Mouse (Mus musculus): ENCODE results near the gene Ruvbl2. TPM values are rescaled to one million over a fixed set of nuclear protein-coding genes. Genes with fewer than 3 reads are reported as not detected.

The Ruvbl2 gene
- total RNA-seq, 2 experiments from 2014 or later: 18.2 to 28.1 TPM

DNA sequence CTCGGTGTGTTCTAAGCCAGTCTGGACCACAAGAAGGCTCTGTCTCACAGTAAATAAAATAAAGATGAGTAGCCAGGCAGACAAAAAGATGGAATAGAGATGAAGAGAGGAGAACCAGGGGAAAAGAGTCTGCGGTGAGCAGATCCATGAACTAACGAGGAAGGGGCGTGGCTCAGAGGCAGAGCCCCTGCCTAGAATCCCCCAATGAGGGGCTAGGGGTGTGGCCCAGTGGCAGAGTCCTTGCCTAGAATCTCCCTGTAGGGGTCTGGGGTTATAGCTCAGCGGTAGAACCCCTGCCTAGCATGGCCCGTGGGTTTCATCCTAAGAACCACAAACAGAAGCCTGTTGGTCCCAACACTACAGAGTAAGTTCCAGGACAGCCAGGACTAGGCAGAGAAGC lies 850 bp downstream of the Ruvbl2 start:
- H3K4me3 ChIP-seq: peak overlapping the region; percentile 87

DNA sequence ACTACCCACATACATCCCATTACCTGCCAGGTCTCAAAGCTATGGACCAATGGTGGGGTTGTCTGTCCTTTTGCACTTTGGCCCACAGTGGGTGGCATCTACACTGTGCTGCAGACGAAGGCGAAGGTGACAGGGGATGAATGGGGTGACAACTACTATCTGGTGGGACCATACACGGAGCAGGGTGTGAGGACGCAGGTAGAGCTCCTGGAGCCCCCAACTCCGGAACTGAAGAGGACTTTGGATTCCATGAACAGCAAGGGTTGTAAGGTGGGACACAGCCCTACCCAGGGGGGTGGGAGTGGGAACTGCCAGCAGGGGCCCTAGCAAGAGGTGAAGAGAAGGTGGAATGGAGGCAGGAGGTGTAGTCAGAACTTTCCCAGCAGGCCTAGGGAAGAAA lies 1.5 kb downstream of the Ruvbl2 start:
- H3K27ac ChIP-seq: peak overlapping the region; percentile 97
- peak overlapping the region; percentile 87 for H3K4me3 ChIP-seq
- intact Hi-C loops (cut with DNase I): no loop called here
- DNase-seq: no peak
- no peak for TF ChIP-seq CTCF (IDR thresholded peaks at IDR 0.05)

More for the DNA sequence above, 850 bp downstream of the Ruvbl2 start:
- DNase-seq: no peak
- intact Hi-C loops (cut with DNase I): no loop called here
- TF ChIP-seq CTCF (IDR thresholded peaks at IDR 0.05): no peak
- peak overlapping the region; percentile 97 for H3K27ac ChIP-seq

DNA sequence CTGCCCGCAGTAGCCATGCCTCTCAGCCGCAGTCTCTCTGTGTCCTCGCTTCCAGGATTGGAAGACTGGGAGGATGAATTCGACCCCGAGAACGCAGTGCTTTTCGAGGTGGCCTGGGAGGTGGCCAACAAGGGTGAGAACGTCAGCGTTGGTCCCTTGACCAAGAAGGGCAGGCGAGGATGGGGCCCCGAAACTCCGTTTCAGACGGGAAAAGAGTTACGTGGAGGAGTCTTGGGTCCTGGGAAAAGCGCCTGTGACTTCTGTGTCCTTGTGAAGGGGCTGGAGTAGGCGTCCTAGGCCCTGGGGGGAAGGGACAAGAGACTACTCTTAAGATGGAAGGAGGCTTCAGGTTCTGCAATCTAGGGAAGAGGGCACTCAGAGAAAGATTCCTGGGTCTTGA lies 2.9 kb downstream of the Ruvbl2 start:
- no peak for DNase-seq
- intact Hi-C loops (cut with DNase I): no loop called here
- H3K4me3 ChIP-seq: peak overlapping the region; percentile 87
- H3K27ac ChIP-seq: peak overlapping the region; percentile 97
- no peak for TF ChIP-seq CTCF (IDR thresholded peaks at IDR 0.05)

DNA sequence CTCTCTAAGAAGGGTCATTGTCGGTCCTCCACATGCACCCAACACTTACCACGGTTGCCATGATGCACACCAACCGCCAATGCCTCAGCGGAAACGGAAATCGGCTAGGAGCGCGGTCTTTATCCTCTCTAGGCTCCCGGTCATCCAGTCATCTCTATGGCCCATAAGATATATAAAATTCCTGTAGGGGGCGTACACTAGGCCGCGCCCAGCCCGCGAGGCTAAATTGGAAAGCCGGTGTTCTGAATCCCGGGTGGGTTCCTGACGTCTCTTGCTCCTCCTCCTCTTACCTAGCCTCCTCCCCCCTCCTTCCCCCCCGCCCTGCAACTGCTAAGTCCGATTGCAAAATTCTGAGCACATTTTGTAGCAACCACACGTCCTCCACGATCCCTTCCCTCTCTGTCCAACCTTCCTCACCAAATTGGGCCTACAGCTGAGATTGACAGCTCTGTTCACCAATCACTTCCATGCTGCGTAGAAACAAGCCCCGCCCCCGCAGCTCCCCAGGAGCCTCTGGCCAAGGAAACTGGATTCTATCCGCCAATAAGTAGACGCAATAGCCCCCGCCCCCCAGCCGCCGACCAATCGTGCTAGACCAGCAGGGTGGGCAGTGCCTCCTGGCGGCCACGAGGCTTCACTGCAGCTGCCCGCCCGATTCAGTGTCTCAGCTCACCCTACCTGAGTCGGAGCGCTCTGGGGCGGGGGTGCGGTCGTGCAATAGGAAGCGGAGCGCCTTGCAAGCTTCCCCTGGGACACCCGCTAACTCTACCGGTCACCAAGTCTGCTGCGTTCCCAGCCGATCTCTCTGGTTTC lies 3.5 kb downstream of the Ruvbl2 start, which contains the start of gene Gys1:
Gene Gys1, plus strand, starts transcription at position 642 of the 813 bp plus-strand sequence.
- peak; percentile 90 for TF ChIP-seq CTCF (IDR thresholded peaks at IDR 0.05)
- H3K4me3 ChIP-seq: peak within 1 kb of the TSS; percentile 87
- intact Hi-C loops (cut with DNase I): loop anchor here (1.0 kb wide), 1 partner anchor 29 kb away; the partner anchor contains the start of gene Kcna7
- peak; percentile 100 for DNase-seq
- H3K27ac ChIP-seq: peak within 1 kb of the TSS; percentile 97

DNA sequence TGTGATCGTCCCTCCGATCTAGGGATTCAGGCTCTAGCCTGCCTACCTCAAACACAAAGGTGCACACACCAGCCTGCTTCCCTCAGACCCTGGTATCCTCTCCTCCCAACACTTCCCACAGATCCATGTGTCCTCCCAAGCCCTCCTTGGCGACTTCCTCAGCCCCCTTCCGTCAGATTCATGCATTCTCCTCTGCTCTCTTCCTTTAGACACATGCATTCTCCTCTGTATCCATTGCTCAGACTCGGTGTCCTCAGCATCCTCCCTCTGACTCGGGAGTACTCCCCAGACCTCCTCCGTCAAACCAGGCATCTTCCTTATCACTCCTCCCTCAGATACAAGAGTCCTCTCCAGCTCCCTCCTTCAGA lies 4.1 kb downstream of the Ruvbl2 start:
- intact Hi-C loops (cut with DNase I): loop anchor here (1.0 kb wide), 1 partner anchor 29 kb away; the partner anchor contains the start of gene Kcna7
- no peak for DNase-seq
- no peak for TF ChIP-seq CTCF (IDR thresholded peaks at IDR 0.05)
- peak overlapping the region; percentile 97 for H3K27ac ChIP-seq
- H3K4me3 ChIP-seq: peak overlapping the region; percentile 87

DNA sequence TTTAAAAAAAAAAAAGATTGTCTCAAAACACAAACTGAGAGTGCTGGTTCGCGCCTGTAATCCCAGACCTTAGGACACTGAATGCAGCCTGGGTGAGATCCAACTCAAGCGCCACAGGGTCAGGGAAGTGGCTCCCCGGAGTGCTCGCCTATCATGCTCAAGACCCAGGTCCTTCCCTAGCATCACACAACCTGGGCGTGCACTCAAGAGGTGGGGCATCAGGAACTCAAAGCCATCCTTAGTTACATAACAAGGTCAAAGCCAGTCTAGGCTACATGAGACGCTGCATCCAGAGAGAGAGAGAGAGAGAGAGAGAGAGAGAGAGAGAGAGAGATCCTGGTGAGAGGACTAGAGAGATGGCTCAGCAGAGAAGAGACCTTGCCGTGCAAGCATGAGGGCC lies 11.3 kb downstream of the Ruvbl2 start:
- Histone ChIP-seq H3K4me3 (no peak overlapping the region), H3K27ac (peak overlapping the region; percentile 63)
- DNase-seq: peak; percentile 71
- intact Hi-C loops (cut with DNase I): no loop called here
- TF ChIP-seq CTCF (IDR thresholded peaks at IDR 0.05): no peak

DNA sequence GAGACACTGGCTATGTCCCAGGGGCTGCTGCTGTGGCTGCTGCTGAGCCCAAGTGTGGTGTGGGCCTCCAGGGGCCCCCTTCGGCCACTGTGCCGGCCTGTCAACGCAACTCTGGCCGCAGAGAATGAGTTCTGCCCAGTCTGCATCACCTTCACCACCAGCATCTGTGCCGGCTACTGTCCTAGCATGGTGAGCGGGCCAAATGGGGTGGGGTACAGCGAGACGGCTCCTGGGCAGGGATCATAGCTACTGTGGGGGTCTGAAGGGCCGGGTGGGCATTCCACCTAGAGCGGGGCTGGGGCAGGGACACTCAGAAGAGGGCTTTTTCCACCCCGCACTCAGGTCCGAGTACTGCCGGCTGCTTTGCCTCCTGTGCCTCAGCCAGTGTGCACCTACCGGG lies 16.7 kb downstream of the Ruvbl2 start:
- DNase-seq: no peak
- no peak for TF ChIP-seq CTCF (IDR thresholded peaks at IDR 0.05)
- no peak overlapping the region for H3K4me3 ChIP-seq
- H3K27ac ChIP-seq: no peak overlapping the region
- intact Hi-C loops (cut with DNase I): no loop called here

DNA sequence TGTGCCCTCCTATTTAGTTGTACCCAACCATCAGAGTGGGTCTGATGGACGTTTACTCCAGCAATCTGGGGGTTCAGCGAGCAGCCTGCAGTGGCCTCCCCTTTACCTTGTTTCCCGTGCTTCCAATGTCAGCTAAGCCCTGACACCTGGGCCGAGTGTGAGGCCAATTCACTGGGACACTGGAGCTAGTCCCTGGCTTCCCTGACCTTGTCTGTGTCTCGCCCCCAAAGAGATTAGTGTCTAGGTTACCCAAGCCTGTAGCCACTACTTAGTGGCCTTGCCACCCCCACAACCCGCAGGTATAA lies 17.3 kb downstream of the Ruvbl2 start, which contains the start of gene Lhb:
Gene Lhb, plus strand, starts transcription at position 206 of the 305 bp plus-strand sequence.
- intact Hi-C loops (cut with DNase I): no loop called here
- no peak for DNase-seq
- Histone ChIP-seq H3K27ac (no peak within 1 kb of the TSS), H3K4me3 (no peak within 1 kb of the TSS)
- TF ChIP-seq CTCF (IDR thresholded peaks at IDR 0.05): no peak

DNA sequence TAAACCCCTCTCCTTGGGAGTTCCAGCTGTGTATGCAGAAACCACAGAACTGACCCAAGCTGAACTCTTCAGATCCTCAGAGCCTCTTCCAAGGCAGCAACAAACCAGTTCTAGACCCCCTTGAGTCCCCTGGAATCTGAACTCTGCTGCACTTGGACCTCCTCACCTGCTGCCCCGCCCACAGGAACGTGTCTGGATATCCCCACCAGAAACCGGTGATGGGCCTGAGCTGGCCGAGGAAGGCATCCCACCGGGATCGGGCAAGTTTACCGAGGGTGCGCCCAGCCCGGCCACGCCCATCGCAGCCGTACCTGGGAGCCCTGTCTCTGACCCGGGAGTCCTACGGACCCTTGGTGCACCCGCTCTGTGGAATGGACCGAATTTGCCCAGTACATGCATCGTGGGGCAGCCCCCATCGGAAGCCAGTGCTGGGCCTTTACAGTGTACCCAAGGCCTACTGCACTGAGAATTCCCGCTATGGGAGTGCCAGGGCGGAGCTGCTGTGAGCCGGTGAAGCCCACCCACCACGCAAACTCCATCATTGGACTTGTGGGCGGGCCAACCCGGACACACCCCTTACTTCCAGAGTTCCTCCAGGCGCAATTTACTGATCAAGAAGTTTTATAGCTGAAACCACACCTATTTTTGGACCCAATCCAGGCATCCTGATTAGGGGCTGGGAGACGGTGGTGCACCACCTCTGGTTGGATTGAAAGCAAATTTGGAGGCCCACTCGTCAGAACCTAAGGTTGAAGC lies 17.9 kb downstream of the Ruvbl2 start:
- intact Hi-C loops (cut with DNase I): no loop called here
- H3K27ac ChIP-seq: no peak overlapping the region
- no peak for TF ChIP-seq CTCF (IDR thresholded peaks at IDR 0.05)
- no peak overlapping the region for H3K4me3 ChIP-seq
- no peak for DNase-seq

DNA sequence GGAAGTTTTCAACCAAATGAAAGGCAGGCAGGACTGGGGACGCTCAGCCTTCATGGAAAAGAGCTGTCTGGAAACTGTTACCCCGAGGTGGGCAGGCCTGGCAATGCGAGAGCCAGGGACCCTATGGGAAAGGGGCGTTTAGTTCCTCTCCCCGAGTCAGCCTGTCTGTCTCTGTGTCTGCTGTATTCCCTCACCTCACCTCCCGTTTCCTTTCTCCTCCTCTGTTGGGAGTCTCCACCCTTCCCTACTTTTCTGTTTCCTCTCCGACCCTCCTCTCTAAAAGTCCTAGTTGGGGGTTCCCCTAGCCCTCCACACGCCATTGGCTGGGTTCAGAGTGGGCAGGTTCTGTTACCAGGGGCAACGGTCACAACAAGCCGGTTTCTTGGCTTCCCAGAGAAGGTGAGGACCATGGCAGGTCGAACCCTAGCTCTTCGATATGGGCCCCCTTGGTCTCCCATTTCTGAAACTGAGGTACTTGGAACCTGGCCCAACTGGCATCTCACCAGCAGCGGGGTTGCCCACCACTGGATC lies 19.9 kb downstream of the Ruvbl2 start:
- Histone ChIP-seq H3K4me3 (no peak overlapping the region), H3K27ac (no peak overlapping the region)
- TF ChIP-seq CTCF (IDR thresholded peaks at IDR 0.05): no peak
- DNase-seq: peak; percentile 5
- intact Hi-C loops (cut with DNase I): loop anchor here (2.0 kb wide), 1 partner anchor 13 kb away; no protein-coding TSS in a partner anchor

DNA sequence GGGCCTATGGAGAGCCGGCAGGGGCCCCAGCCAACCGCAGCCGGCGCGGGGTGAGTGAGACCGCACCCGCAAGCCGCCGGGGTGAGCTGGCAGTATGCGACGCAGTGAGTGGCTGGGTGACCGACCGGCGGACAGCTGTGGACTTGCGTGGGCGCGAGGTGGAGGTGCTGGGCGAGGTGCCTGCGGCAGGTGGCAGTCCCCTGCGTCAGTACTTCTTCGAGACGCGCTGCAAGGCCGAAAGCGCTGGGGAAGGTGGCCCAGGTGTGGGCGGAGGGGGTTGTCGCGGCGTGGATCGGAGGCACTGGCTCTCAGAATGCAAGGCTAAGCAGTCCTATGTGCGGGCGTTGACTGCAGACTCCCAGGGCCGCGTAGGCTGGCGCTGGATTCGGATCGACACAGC lies 22.3 kb downstream of the Ruvbl2 start:
- intact Hi-C loops (cut with DNase I): loop anchor here (2.0 kb wide), 1 partner anchor 15 kb away; no protein-coding TSS in a partner anchor
- no peak for TF ChIP-seq CTCF (IDR thresholded peaks at IDR 0.05)

DNA sequence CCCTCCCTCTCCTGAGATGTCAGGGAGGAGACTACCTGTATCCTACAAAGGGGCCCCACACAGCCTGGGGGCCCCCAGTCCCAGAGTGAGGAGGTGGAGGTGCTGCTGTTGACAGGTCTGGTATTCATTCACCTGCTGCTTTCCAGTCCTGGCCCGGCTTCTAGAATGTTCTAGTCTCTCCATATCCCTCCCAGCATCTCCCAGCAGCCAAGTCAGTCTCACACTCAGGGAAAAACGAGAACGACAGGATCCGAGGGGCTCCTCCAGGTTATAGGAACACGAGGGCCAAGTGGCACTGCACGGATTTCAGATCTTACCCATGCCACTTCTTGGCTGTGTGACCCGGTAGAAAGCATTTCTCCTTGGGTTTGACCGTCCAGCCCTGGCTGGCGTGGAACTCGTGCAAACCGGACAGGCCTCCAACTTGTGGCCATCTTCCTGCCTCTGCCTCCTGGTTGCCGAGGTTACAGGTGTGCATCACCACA lies 23.1 kb downstream of the Ruvbl2 start:
- no peak for TF ChIP-seq CTCF (IDR thresholded peaks at IDR 0.05)
- Histone ChIP-seq H3K4me3 (no peak overlapping the region), H3K27ac (no peak overlapping the region)
- intact Hi-C loops (cut with DNase I): no loop called here
- no peak for DNase-seq

More for the DNA sequence above, 22.3 kb downstream of the Ruvbl2 start:
- no peak overlapping the region for H3K27ac ChIP-seq
- no peak overlapping the region for H3K4me3 ChIP-seq
- no peak for DNase-seq
